Mouse (Mus musculus) mouse embryonic stem cell (cell line): ENCODE data around the gene Higd2a.

Experiments used
- in situ Hi-C, 2 experiments: fragments of 300-500 bp; cut with MboI; formaldehyde crosslinking; loops; 1 replicate in 1 of 2; 3 replicates in 1 of 2; pipeline ENCODE4 v1.14.3; 2019 to 2020; ENCODE audit warnings: low sequenced_read_pairs in 2 of 2, low pct_unique_long_range_greater_than_20kb in 1 of 2, mixed read lengths in 1 of 2; ENCODE audit not compliant: unreplicated experiment in 1 of 2

Higd2a gene

DNA sequence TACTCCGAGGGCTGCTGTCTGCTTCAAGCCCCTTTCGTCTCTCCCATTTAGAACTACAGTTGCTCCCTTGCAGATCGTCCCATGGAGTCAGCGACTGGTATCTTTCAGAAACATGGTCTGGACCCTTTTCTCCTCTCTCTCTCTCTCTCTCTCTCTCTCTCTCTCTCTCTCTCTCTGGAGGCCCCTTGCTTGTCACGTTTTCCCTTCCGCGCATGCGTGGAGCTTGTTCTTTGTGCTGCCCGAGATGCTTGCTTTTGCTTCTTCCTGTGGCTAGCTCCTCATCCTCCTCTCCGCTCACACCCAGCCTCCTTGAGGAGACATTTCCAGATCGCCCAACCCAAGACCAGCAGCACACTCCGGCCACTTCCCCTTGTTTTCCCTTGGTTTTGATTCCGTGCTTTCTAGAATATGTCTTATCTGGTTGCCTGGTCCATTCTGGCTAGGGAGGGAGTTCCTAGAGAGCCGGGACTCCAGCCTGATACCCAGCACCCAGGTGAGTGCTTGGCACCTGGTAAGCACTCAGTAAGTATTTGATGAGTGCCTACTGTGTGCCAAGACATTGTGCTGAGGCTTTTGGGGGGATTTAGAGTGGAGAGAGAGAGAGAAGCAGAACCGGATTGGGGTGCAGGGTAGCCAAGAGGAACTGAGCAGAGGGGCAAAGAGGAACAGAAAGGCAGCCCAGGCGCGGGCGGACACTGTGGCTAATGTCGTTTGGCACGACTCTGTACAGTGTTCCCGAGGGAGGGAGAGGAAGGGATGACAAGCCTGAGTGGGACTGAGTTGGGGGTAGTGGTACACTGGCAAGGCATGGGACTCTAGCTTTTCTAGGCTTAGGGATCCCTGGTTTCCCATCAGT is 12.1 kb upstream of the Higd2a start:
- in situ Hi-C loops: no loop called here

DNA sequence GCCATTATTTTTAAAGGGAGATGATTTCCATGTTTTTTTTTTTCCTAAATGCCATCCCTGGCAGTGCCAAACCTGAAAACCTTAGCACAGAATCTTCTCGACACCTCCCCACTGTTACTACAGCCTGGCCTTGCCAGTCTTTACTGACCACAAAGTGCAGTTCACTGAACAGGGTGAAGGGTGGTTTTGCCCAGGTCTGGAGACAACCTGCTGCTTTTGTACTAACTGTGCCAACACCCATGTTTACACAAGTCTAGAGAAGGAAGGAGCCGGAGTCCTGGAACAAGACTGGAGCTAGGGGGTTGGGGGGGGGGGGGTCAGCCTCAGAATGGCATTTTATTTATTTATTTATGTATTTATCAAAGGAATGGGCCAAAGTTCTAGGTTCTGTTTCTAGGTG is 8.6 kb upstream of the Higd2a start:
- in situ Hi-C loops: no loop called here

- in situ Hi-C loops: no loop called here
These were observed 7.9 kb upstream of the Higd2a start for GRCm38 (mm10) chr13:54582126-54582525.

GRCm38 (mm10) chr13:54582860-54583259 is 7.1 kb upstream of the Higd2a start:
- in situ Hi-C loops: no loop called here

DNA sequence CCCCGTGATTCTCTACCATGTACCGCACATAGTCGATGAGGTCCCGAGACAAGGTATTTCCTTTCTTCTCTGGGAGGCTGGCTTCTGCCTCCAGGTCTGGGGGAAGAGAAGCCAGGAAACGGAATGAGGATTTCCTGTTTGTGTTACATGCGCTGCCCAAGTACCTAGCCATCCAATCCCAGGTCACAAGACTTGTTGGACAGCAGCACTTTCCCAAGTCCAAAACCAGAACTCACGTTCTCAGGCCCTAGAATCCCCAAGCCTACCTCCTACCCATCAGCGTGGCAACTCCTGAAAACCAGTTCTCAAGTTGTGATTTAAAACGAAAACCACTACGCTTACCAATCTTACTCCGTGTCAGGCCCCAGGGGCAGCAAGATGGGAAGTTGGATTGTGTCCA is 4.2 kb upstream of the Higd2a start:
- in situ Hi-C loops: no loop called here

DNA sequence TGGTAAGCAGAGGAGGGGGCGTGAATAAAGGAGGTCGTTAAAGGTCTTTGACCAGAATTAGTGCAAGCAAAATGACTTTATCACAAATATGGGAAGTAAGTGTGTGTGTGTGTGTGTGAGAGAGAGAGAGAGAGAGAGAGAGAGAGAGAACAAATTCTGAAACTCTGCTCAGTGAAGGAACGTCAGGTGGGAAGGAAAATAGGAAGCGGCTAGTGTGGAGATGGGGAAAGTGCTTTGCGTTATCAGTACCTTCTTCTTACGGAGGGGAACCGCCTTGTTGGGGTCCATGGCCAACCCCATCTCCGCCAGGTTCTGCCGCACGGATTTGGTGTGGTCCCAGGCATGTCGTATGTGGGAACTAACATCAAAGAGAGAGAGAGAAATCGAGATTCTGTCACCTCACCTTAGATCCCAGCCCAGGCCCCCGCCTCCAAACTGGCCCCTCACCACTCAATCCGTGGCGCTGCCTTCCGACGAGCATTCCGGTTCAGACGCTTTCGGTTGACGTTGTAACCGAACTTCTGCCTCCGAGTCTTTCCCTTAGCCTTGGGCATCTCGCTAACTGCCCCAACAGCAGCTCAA is 502 bp upstream of the Higd2a start:
- in situ Hi-C loops: no loop called here

GRCm38 (mm10) chr13:54591776-54592356 is 1.9 kb downstream of the Higd2a start:
- in situ Hi-C loops: no loop called here

- in situ Hi-C loops: no loop called here
These were observed 3.6 kb downstream of the Higd2a start for GRCm38 (mm10) chr13:54593617-54594016.

- in situ Hi-C loops: no loop called here
These were observed 6.2 kb downstream of the Higd2a start for GRCm38 (mm10) chr13:54596107-54596690.

DNA sequence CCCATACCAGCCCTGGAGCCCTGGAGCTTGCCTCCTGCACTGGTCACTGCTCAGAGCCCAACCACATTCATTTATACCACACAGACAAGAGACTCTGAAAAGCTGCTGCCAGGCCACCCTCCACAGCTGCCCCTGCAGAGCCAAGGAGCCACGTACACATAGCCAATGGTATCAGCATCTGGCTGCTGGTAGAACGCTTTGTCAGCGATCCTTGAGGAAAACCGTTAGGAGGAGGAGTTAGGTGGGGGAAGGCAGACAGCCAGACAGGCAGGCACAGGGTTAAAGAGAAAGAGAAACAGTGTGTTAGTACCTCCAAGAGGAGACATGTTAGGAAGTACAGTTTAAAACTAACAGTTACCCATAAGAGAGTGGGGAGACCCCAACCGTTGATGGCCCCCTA is 6.9 kb downstream of the Higd2a start:
- in situ Hi-C loops: no loop called here

- in situ Hi-C loops: no loop called here
These were observed 8.7 kb downstream of the Higd2a start for GRCm38 (mm10) chr13:54598622-54599143.

DNA sequence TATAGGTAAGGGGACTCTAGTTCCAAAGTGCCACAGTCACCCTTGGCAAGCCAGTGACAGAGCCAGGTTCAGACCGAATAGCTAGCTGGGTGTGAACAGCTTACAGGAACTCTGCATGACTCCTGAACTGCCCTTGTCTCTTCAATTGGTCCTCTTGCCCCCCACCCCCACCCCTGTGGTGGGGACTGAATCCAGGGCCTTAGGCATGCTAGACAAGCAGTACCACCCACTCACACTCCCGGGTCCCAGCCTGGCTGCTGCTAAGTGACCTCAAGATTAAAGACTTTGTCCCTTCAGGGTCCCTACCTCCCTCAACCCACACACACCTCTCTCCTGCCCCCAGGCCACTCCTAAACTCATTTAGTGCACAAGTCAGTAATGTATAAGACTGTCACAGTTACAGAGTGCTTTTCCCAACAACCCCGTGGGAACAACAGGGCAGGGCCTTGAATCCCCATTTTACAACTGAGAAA is 12.7 kb downstream of the Higd2a start:
- in situ Hi-C loops: no loop called here

DNA sequence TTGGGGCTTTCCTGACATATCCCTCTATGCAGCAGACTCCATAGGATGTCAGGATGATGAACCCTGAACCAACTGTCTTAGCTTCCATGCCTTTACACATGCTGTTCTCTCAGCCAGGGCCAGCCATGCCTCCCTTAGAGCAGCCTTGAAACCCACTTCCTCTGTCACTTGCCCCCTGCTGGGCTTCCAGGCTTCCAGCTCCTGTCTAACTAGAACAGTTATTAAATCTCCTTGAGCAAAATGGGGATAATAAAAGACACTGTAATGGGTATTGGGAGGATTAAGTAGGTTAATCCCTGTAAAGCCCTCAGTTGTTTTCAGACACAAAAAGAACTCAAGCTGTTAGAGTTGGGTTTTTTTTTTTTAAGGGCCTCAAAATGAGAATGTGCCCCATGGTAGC is 13.5 kb downstream of the Higd2a start:
- in situ Hi-C loops: no loop called here

GRCm38 (mm10) chr13:54604221-54604620 is 14.2 kb downstream of the Higd2a start:
- in situ Hi-C loops: no loop called here

- in situ Hi-C loops: no loop called here
These were observed 15.4 kb downstream of the Higd2a start for GRCm38 (mm10) chr13:54605426-54605825.

- in situ Hi-C loops: no loop called here
These were observed 17.2 kb downstream of the Higd2a start for GRCm38 (mm10) chr13:54607204-54607603.

GRCm38 (mm10) chr13:54608002-54608401 is 18.0 kb downstream of the Higd2a start:
- in situ Hi-C loops: no loop called here

DNA sequence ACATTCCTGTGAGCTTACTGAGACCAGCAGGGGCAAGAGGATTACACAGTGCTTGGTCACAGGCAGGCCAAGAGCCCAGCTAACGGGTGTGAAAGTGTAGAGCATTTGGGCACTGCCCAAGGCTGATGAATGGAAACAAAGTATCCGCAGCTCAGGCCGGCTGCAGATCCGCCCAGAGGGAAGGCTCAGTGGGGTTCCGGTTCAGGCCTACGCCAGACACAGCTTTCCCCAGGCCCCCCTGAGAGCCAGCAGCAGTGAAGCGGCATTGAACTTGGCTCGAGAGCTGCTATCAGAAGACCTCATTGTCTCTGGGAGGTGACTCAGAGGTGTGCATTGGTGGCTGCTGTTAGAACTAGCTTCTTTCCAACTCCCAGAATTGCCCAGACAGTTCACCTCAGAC is 18.7 kb downstream of the Higd2a start:
- in situ Hi-C loops: no loop called here

DNA sequence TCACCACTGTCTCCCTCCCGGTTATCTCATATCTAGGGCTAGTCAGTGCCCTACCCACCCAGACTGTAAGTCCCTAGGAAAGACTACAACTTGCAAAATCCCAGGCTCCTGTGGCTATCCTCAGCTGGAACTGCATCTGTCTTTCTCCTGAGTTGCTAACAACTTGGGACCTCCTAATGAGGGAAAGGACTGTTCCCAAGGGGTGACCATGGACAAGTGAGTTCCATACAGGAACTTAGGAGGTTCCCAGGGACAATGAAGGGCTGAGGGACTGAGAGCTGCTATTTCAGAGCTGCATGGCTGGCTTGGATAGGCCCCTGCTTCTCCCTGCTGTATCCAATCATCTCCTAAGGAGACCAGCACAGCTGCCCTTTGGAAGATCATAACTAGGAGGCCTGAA is 19.3 kb downstream of the Higd2a start:
- in situ Hi-C loops: no loop called here
